ENCODE assay signal across 8 mouse cellular contexts in the genomic region with DNA sequence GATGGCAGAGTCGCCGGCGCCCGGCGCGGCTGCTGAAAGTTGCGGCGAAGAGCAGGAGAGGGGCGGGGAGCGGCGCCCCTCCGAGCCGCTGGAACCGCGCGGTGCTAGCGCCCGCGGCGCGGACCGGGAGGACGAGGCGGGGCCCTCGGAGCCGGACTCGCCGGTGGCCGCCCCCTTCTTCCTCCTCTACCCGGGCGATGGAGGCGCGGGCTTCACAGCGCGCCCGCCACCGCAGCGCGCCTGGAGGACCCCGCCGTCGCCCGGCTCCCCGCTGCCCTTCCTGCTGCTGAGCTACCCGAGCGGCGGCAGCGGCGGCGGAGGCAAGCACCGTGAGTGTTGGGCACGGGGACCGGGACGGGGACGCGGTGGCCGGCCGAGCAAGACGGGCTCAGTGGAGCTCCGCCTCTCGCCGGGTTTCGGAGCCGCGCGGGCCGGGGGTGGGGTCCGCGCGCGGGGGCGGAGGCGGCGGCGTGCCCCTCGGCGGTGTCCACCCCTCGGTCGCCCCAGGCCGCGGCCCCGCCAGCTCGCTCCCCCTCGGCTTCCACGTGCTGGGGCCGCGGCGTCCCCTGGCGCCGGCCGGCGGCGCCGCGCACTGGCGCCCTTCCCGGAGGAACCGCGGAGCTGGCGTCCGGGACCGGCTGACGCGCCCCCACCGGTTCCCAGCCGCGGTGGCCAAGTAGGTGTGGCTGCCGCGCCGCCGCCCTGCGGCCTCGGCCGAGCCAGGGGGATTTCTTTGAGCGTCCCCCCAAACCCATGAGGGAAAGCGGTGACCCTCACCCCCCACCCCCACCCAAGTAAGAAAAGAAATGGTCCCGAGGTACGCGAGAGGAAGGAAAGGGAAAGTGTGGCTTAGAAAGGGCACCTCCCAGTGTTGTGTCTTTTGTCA. TPM values are rescaled to one million over a fixed set of nuclear protein-coding genes. Genes with fewer than 3 reads are reported as not detected.
A peak's percentile ranks its signal among the peaks of the same experiment; 100 is the strongest.
DNase-seq lines count a peak whose midpoint lies in the region; ATAC-seq lines count a peak whose summit lies in the region.

No protein-coding gene starts in this region.

- H3K9me3 ChIP-seq in forebrain, embryonic 14.5 days (replicated peaks; ENCODE audit: control insufficient read depth, low read length): no peaks in the 10 kb centered on the region

- under 1% methylated on average over 70 of the region's 119 CpGs for WGBS in forebrain, embryonic 14.5 days
- WGBS in macrophage (ENCODE audit: missing documents): under 1% methylated on average over 89 of the region's 119 CpGs

- H3K4me3 ChIP-seq in forebrain, embryonic 14.5 days (ENCODE audit: low read depth, low read length): peak overlapping the region; percentile 92
- H3K4me3 ChIP-seq in macrophage (ENCODE audit: inconsistent target): peak overlapping the region; percentile 72

- peak; percentile 73 for ATAC-seq in forebrain, embryonic 14.5 days
- peak; percentile 28 to 44 for ATAC-seq in hematopoietic stem cell, adult 5-6 weeks (replicated peaks in 1 of 2; ENCODE audit: insufficient read depth in 1 of 2, low FRiP score in 2 of 2, low TSS enrichment in 1 of 2, low read depth in 1 of 2, poor library complexity in 2 of 2, severe bottlenecking in 2 of 2)
- no peak for ATAC-seq in monocyte, adult 5-6 weeks (replicated peaks; ENCODE audit: insufficient number of reproducible peaks, low FRiP score, low TSS enrichment, poor library complexity, severe bottlenecking)

- H3K36me3 ChIP-seq in forebrain, embryonic 14.5 days (ENCODE audit: control insufficient read depth, insufficient read depth, low read length): no peaks in the 10 kb centered on the region
- H3K36me3 ChIP-seq in macrophage (ENCODE audit: inconsistent target): peaks cover 10% of the 10 kb centered on the region

- peak overlapping the region; percentile 57 for H3K4me2 ChIP-seq in forebrain, embryonic 14.5 days (ENCODE audit: low read length)

- no peaks in the 10 kb centered on the region for H3K27me3 ChIP-seq in forebrain, embryonic 14.5 days (replicated peaks; ENCODE audit: control insufficient read depth, insufficient read depth, low read length)

- peak overlapping the region; percentile 91 for H3K27ac ChIP-seq in forebrain, embryonic 14.5 days (ENCODE audit: low read depth, low read length)
- peak overlapping the region; percentile 70 for H3K27ac ChIP-seq in macrophage

- H3K9ac ChIP-seq in forebrain, embryonic 14.5 days (ENCODE audit: low read length): peak overlapping the region; percentile 87

- H3K4me1 ChIP-seq in forebrain, embryonic 14.5 days (ENCODE audit: control insufficient read depth, insufficient read depth, low read length): peaks cover 8% of the 10 kb centered on the region; the same call in 1 of the 2 replicates

- DNase-seq in MN1 (ENCODE audit: low spot score): peak; percentile 72
- DNase-seq in cerebellum, adult 11-12 months: peak; percentile 71
- peak; percentile 57 for DNase-seq in forebrain, embryonic 14.5 days (ENCODE audit: low spot score)
- DNase-seq in layer of hippocampus, postnatal 25 days (ENCODE audit: extremely low spot score in 1 of 2, low spot score in 1 of 2): peak; percentile 47 to 57
- peak; percentile 52 for DNase-seq in right cerebral cortex, postnatal 14 days

- peaks cover 47% of the 10 kb centered on the region for H3K79me2 ChIP-seq in macrophage (ENCODE audit: inconsistent target)

RNA-seq across cellular contexts. Expression of gene Rufy3, which starts 0.6 kb away (rescaled TPM):
- 155 and 210 TPM in 2 replicates for polyA plus RNA-seq in forebrain, embryonic 14.5 days (2014; fragmentation: Nextera tagmentation; extraction: Ambion mirVana)
- 18.1 and 19.5 TPM in 2 replicates for total RNA-seq in hematopoietic stem cell, adult 5-6 weeks (2017)
- 100 to 1,000 TPM; 158 to 162 TPM for total RNA-seq in layer of hippocampus, postnatal 25 days (2021)
- 1,000 to 10,000 TPM in 1 of 26 experiments, 100 to 1,000 TPM in 25; 549 to 1,041 (median 725) TPM for total RNA-seq in macrophage (2018; cell fraction: chromatin; rRNA removed)
- 100 to 1,000 TPM in 8 of 26 experiments, 10 to 100 TPM in 18; 70.3 to 133 (median 93.9) TPM for total RNA-seq in macrophage (2018; cell fraction: cytosol; rRNA removed)
- 100 to 1,000 TPM; 234 to 970 (median 400) TPM for total RNA-seq in macrophage (2018; cell fraction: nucleus; rRNA removed)
- polyA plus RNA-seq in macrophage (2018): 44.6 to 92.2 TPM (median 86.4 TPM) in 3 replicates
- total RNA-seq in monocyte, adult 5-6 weeks (2017): 27.2 to 35.3 TPM (median 32.9 TPM) in 3 replicates

RNA-seq across cellular contexts. Expression of gene Utp3, which starts 11.1 kb away (rescaled TPM):
- 32.8 and 46.5 TPM in 2 replicates for polyA plus RNA-seq in forebrain, embryonic 14.5 days (2014; fragmentation: Nextera tagmentation; extraction: Ambion mirVana)
- 61.8 and 80.9 TPM in 2 replicates for total RNA-seq in hematopoietic stem cell, adult 5-6 weeks (2017)
- 10 to 100 TPM; 24.8 to 26.3 TPM for total RNA-seq in layer of hippocampus, postnatal 25 days (2021)
- total RNA-seq in macrophage (2018; cell fraction: chromatin; rRNA removed): 10 to 100 TPM; 18.6 to 84.7 (median 44.4) TPM
- total RNA-seq in macrophage (2018; cell fraction: cytosol; rRNA removed): 10 to 100 TPM; 58.2 to 91.8 (median 75.7) TPM
- total RNA-seq in macrophage (2018; cell fraction: nucleus; rRNA removed): 100 to 1,000 TPM in 5 of 26 experiments, 10 to 100 TPM in 21; 31.6 to 119 (median 76.1) TPM
- 69.2 to 155 TPM (median 75.8 TPM) in 3 replicates for polyA plus RNA-seq in macrophage (2018)
- 68.4 to 86.2 TPM (median 73.0 TPM) in 3 replicates for total RNA-seq in monocyte, adult 5-6 weeks (2017)

RNA-seq across cellular contexts. Expression of gene Jchain, which starts 37.7 kb away (rescaled TPM):
- polyA plus RNA-seq in forebrain, embryonic 14.5 days (2014; fragmentation: Nextera tagmentation; extraction: Ambion mirVana): 0.17 TPM in 1 of 2 replicates, not detected in the other
- total RNA-seq in hematopoietic stem cell, adult 5-6 weeks (2017): 33.5 and 57.6 TPM in 2 replicates
- under 1 TPM in 1 of 2 experiments, not detected in 1; 0.26 TPM for total RNA-seq in layer of hippocampus, postnatal 25 days (2021)
- 1 to 10 TPM in 5 of 26 experiments, under 1 TPM in 11, not detected in 10; 0.30 to 1.2 (median 0.60) TPM for total RNA-seq in macrophage (2018; cell fraction: chromatin; rRNA removed)
- under 1 TPM in 18 of 26 experiments, not detected in 8; 0.06 to 0.44 (median 0.15) TPM for total RNA-seq in macrophage (2018; cell fraction: cytosol; rRNA removed)
- 1 to 10 TPM in 3 of 26 experiments, under 1 TPM in 15, not detected in 8; 0.29 to 2.2 (median 0.75) TPM for total RNA-seq in macrophage (2018; cell fraction: nucleus; rRNA removed)
- 0.27 to 1.2 TPM (median 0.77 TPM) in 3 replicates for polyA plus RNA-seq in macrophage (2018)
- 227 to 282 TPM (median 255 TPM) in 3 replicates for total RNA-seq in monocyte, adult 5-6 weeks (2017)

Comparison
In these comparisons a context has a peak if more than half of its experiments do, and no peak if none do; other contexts are left out.
1. RNA of gene Jchain, which starts 37.7 kb away (total RNA-seq): 227 to 282 TPM in monocyte, adult 5-6 weeks and 33.5 to 57.6 TPM in hematopoietic stem cell, adult 5-6 weeks; 0.26 TPM in layer of hippocampus, postnatal 25 days; every median in the first group is over 10 times any median in the second.
2. Peak in every context shown above with its lines, with median percentiles within 50 percentile points of each other: DNase-seq.